Mouse (Mus musculus) forebrain, embryonic 15.5 days (tissue): ENCODE measurements around the gene Trappc4. TPM values are rescaled to one million over a fixed set of nuclear protein-coding genes. Genes with fewer than 3 reads are reported as not detected.
"Not testable (repeated sequence)": the region's sequence is repeated elsewhere in the genome, so short reads cannot be mapped to it uniquely, and the experiment has no call there.

Source experiments
- ATAC-seq: fragments of 200-750 bp; cut with Nextera tagmentation; replicated peaks from 2 replicates; pipeline ENCODE4 v1.8.0; 2017; ENCODE audit warnings: mild to moderate bottlenecking, moderate TSS enrichment, moderate library complexity
- H3K27ac ChIP-seq: fragments of 300-500 bp; sonication (generic); replicated peaks from 2 replicates; pipeline ENCODE4 v1.5.1; 2015; ENCODE audit warnings: mild to moderate bottlenecking, inconsistent platforms
- H3K27me3 ChIP-seq: fragments of 300-500 bp; sonication (generic); 2 replicates; pipeline ENCODE4 v1.6.1; 2015; ENCODE audit warnings: inconsistent platforms
- H3K36me3 ChIP-seq: fragments of 300-500 bp; sonication (generic); 2 replicates; pipeline ENCODE4 v1.6.1; 2015; ENCODE audit warnings: mild to moderate bottlenecking, inconsistent platforms
- H3K4me1 ChIP-seq: fragments of 300-500 bp; sonication (generic); 2 replicates; pipeline ENCODE4 v1.6.1; 2015; ENCODE audit warnings: inconsistent platforms
- H3K4me2 ChIP-seq: fragments of 300-500 bp; sonication (generic); replicated peaks from 2 replicates; pipeline ENCODE4 v1.6.1; 2015; ENCODE audit warnings: mild to moderate bottlenecking, inconsistent platforms
- H3K4me3 ChIP-seq: fragments of 300-500 bp; sonication (generic); 2 replicates; pipeline ENCODE4 v1.5.1; 2015; ENCODE audit warnings: mild to moderate bottlenecking, inconsistent platforms
- H3K9ac ChIP-seq: fragments of 300-500 bp; sonication (generic); replicated peaks from 2 replicates; pipeline ENCODE4 v1.6.1; 2015; ENCODE audit warnings: mild to moderate bottlenecking, inconsistent platforms
- H3K9me3 ChIP-seq: fragments of 300-500 bp; sonication (generic); 2 replicates; pipeline ENCODE4 v1.6.1; 2016; ENCODE audit warnings: inconsistent platforms
- WGBS: fragments of 180-500 bp; shearing (Covaris S2); methylation state at CpG from one replicate; pipeline ENCODE4 v1.1.7; 2015; ENCODE audit warnings: mixed read lengths; 5-methylcytosine and 5-hydroxymethylcytosine counted together
- polyA plus RNA-seq: library from polyadenylated mRNA; unstranded; fragments of >200 nt; fragmentation: Nextera tagmentation; extraction: Ambion mirVana; gene quantifications from 2 replicates; pipeline ENCODE4 v1.2.1, GENCODE M21; 2015

Trappc4 gene
- polyA plus RNA-seq, 1 experiment from 2014 or later: 321 TPM

GRCm38 (mm10) chr9:44418519-44419385, 11.4 kb upstream of the Trappc4 start, which contains the start of gene Ccdc84:
Gene Ccdc84 (minus strand): TSS chr9:44418569.
- Histone ChIP-seq H3K9me3 (no peaks in the 10 kb centered on the region), H3K27ac (peak within 1 kb of the TSS; percentile 87), H3K27me3 (no peaks in the 10 kb centered on the region), H3K4me1 (peaks cover 12% of the 10 kb centered on the region), H3K36me3 (peaks cover 6% of the 10 kb centered on the region; the same call in 1 of the 2 replicates), H3K9ac (peak within 1 kb of the TSS; percentile 74), H3K4me2 (peak within 1 kb of the TSS; percentile 74), H3K4me3 (peak within 1 kb of the TSS; percentile 65)
- ATAC-seq: no peak
- 75% methylated on average over 14 of the region's 14 CpGs for WGBS

- Histone ChIP-seq H3K4me1 (peaks cover 12% of the 10 kb centered on the region), H3K27me3 (no peaks in the 10 kb centered on the region), H3K27ac (peak overlapping the region; percentile 87), H3K36me3 (peaks cover 11% of the 10 kb centered on the region), H3K9ac (peak overlapping the region; percentile 74), H3K4me3 (peak overlapping the region; percentile 65), H3K4me2 (peak overlapping the region; percentile 74), H3K9me3 (no peaks in the 10 kb centered on the region)
- peak; percentile 90 for ATAC-seq
- under 1% methylated on average over 38 of the region's 38 CpGs for WGBS
Measured at GRCm38 (mm10) chr9:44417892-44418363, 10.5 kb upstream of the Trappc4 start.

- peak overlapping the region; percentile 74 for H3K4me2 ChIP-seq
- peak overlapping the region; percentile 74 for H3K9ac ChIP-seq
- 7% methylated on average over 26 of the region's 26 CpGs for WGBS
- no peaks in the 10 kb centered on the region for H3K9me3 ChIP-seq
- H3K27me3 ChIP-seq: no peaks in the 10 kb centered on the region
- peak overlapping the region; percentile 65 for H3K4me3 ChIP-seq
- peaks cover 12% of the 10 kb centered on the region for H3K4me1 ChIP-seq
- peak overlapping the region; percentile 87 for H3K27ac ChIP-seq
- ATAC-seq: peak; percentile 65; the same call in 1 of the 2 replicates
- peaks cover 17% of the 10 kb centered on the region for H3K36me3 ChIP-seq
Measured at GRCm38 (mm10) chr9:44417156-44417891, 9.9 kb upstream of the Trappc4 start.

GRCm38 (mm10) chr9:44412781-44413180, 5.4 kb upstream of the Trappc4 start:
- Histone ChIP-seq H3K9me3 (no peaks in the 10 kb centered on the region), H3K36me3 (peaks cover 53% of the 10 kb centered on the region), H3K4me1 (peaks cover 23% of the 10 kb centered on the region), H3K27me3 (no peaks in the 10 kb centered on the region), H3K4me3 (no peak overlapping the region), H3K9ac (no peak overlapping the region), H3K4me2 (no peak overlapping the region), H3K27ac (no peak overlapping the region)
- no peak for ATAC-seq
- WGBS: 83% methylated on average over 2 of the region's 2 CpGs

GRCm38 (mm10) chr9:44412306-44412705, 4.9 kb upstream of the Trappc4 start:
- peaks cover 53% of the 10 kb centered on the region for H3K36me3 ChIP-seq
- WGBS: 87% methylated on average over 4 of the region's 4 CpGs
- no peak for ATAC-seq

GRCm38 (mm10) chr9:44411601-44412130, 4.3 kb upstream of the Trappc4 start:
- WGBS: 80% methylated on average over 1 of the region's 1 CpGs
- Histone ChIP-seq H3K4me2 (no peak overlapping the region), H3K27ac (no peak overlapping the region), H3K4me3 (no peak overlapping the region), H3K9me3 (no peaks in the 10 kb centered on the region), H3K9ac (no peak overlapping the region), H3K36me3 (peaks cover 53% of the 10 kb centered on the region), H3K27me3 (no peaks in the 10 kb centered on the region), H3K4me1 (peaks cover 16% of the 10 kb centered on the region)
- no peak for ATAC-seq

More at GRCm38 (mm10) chr9:44412306-44412705, 4.9 kb upstream of the Trappc4 start:
- H3K4me1 ChIP-seq: peaks cover 20% of the 10 kb centered on the region
- no peaks in the 10 kb centered on the region for H3K9me3 ChIP-seq
- H3K4me2 ChIP-seq: no peak overlapping the region
- no peaks in the 10 kb centered on the region for H3K27me3 ChIP-seq
- H3K9ac ChIP-seq: no peak overlapping the region
- no peak overlapping the region for H3K27ac ChIP-seq
- no peak overlapping the region for H3K4me3 ChIP-seq

GRCm38 (mm10) chr9:44410647-44411336, 3.4 kb upstream of the Trappc4 start:
- 79% methylated on average over 2 of the region's 2 CpGs for WGBS
- ATAC-seq: no peak
- no peak overlapping the region for H3K9ac ChIP-seq
- peaks cover 18% of the 10 kb centered on the region for H3K4me1 ChIP-seq
- no peak overlapping the region for H3K4me3 ChIP-seq
- H3K4me2 ChIP-seq: no peak overlapping the region
- no peaks in the 10 kb centered on the region for H3K27me3 ChIP-seq
- H3K9me3 ChIP-seq: no peaks in the 10 kb centered on the region
- H3K27ac ChIP-seq: no peak overlapping the region
- H3K36me3 ChIP-seq: peaks cover 53% of the 10 kb centered on the region

- H3K4me2 ChIP-seq: peak overlapping the region; percentile 68
- H3K27ac ChIP-seq, H3K27me3 ChIP-seq, ATAC-seq, H3K9ac ChIP-seq, H3K9me3 ChIP-seq: not testable (repeated sequence)
- peaks cover 26% of the 10 kb centered on the region for H3K4me1 ChIP-seq
- 80% methylated on average over 9 of the region's 9 CpGs for WGBS
- H3K4me3 ChIP-seq: peak overlapping the region; percentile 83
- H3K36me3 ChIP-seq: peaks cover 68% of the 10 kb centered on the region
Measured at GRCm38 (mm10) chr9:44408693-44409092, 1.3 kb upstream of the Trappc4 start.

- ATAC-seq: no peak
- peak overlapping the region; percentile 98 for H3K27ac ChIP-seq
- under 1% methylated on average over 24 of the region's 24 CpGs for WGBS
- no peaks in the 10 kb centered on the region for H3K9me3 ChIP-seq
- no peaks in the 10 kb centered on the region for H3K27me3 ChIP-seq
- H3K4me3 ChIP-seq: peak overlapping the region; percentile 83
- H3K4me2 ChIP-seq: peak overlapping the region; percentile 68
- peaks cover 69% of the 10 kb centered on the region for H3K36me3 ChIP-seq
- H3K9ac ChIP-seq: peak overlapping the region; percentile 86
- H3K4me1 ChIP-seq: peaks cover 26% of the 10 kb centered on the region
Measured at GRCm38 (mm10) chr9:44407752-44408097, 325 bp upstream of the Trappc4 start.

- Histone ChIP-seq H3K4me1 (peaks cover 26% of the 10 kb centered on the region), H3K27me3 (no peaks in the 10 kb centered on the region), H3K27ac (no peak overlapping the region), H3K36me3 (peaks cover 68% of the 10 kb centered on the region), H3K4me2 (no peak overlapping the region), H3K9me3 (no peaks in the 10 kb centered on the region), H3K9ac (no peak overlapping the region), H3K4me3 (no peak overlapping the region)
- WGBS: 83% methylated on average over 3 of the region's 3 CpGs
- ATAC-seq: no peak
Measured at GRCm38 (mm10) chr9:44405011-44405410, 2.4 kb downstream of the Trappc4 start.

GRCm38 (mm10) chr9:44401081-44401480, 6.3 kb downstream of the Trappc4 start:
- Histone ChIP-seq H3K9ac (no peak overlapping the region), H3K27ac (no peak overlapping the region), H3K4me2 (no peak overlapping the region), H3K4me1 (peaks cover 26% of the 10 kb centered on the region), H3K27me3 (no peaks in the 10 kb centered on the region), H3K36me3 (peaks cover 55% of the 10 kb centered on the region), H3K4me3 (no peak overlapping the region), H3K9me3 (no peaks in the 10 kb centered on the region)
- WGBS: 97% methylated on average over 4 of the region's 4 CpGs
- no peak for ATAC-seq
